Mouse (Mus musculus) kidney, adult 2 months (tissue): ENCODE results near the gene Pik3r1. TPM values are rescaled to one million over a fixed set of nuclear protein-coding genes. Genes with fewer than 3 reads are reported as not detected.

Source experiments
- DNase-seq: peaks from one replicate; pipeline ENCODE4 v3.0.0; 2021
- H3K27ac ChIP-seq: fragments of 200-500 bp; 2 replicates; pipeline ENCODE4 v1.5.1; 2012; ENCODE audit warnings: low read depth, low read length, control low read depth, inconsistent platforms; ENCODE audit not compliant: insufficient read depth
- H3K27me3 ChIP-seq: fragments of 200-500 bp; replicated peaks from 2 replicates; pipeline ENCODE4 v1.6.1; 2012; ENCODE audit warnings: mild to moderate bottlenecking, moderate library complexity, low read length, inconsistent platforms; ENCODE audit not compliant: control insufficient read depth, insufficient read depth
- H3K36me3 ChIP-seq: fragments of 200-500 bp; 2 replicates; pipeline ENCODE4 v1.6.1; 2012; ENCODE audit warnings: mild to moderate bottlenecking, moderate library complexity, low read length, inconsistent platforms; ENCODE audit not compliant: control insufficient read depth, insufficient read depth
- H3K4me1 ChIP-seq: fragments of 200-500 bp; 2 replicates; pipeline ENCODE4 v1.6.1; 2011; ENCODE audit warnings: low read length; ENCODE audit not compliant: control insufficient read depth, insufficient read depth
- H3K4me3 ChIP-seq: fragments of 200-500 bp; 2 replicates; pipeline ENCODE4 v1.5.1; 2011; ENCODE audit warnings: mild to moderate bottlenecking, low read depth, low read length, control low read depth; ENCODE audit not compliant: insufficient read depth
- CTCF ChIP-seq: fragments of 200-500 bp; conservative IDR thresholded peaks from 2 replicates; pipeline ENCODE4 v1.5.1; 2011; ENCODE audit warnings: low read depth, mild to moderate bottlenecking, control low read depth, low read length, moderate library complexity, mixed read lengths; ENCODE audit not compliant: insufficient read depth, insufficient read length
- POLR2A ChIP-seq: fragments of 200-500 bp; IDR thresholded peaks from one replicate; pipeline ENCODE4 v1.6.1; 2011; ENCODE audit warnings: low read depth, low read length, control low read depth
- WGBS: fragments of 180-500 bp; shearing (Covaris S2); methylation state at CpG from one replicate; pipeline ENCODE4 v1.1.7; 2018; 5-methylcytosine and 5-hydroxymethylcytosine counted together
- polyA plus RNA-seq: library from polyadenylated mRNA; depleted of rRNA; stranded (reverse); fragments of >200 nt; gene quantifications from 2 replicates; pipeline ENCODE4 v1.2.3, GENCODE M21; 2012

Pik3r1 gene
- polyA plus RNA-seq, 1 experiment = 21.2 TPM

- H3K4me3 ChIP-seq = peak overlapping the region; percentile 99
- H3K27ac ChIP-seq = peak overlapping the region; percentile 96
- TF ChIP-seq POLR2A = no peak
- TF ChIP-seq CTCF = no peak
- WGBS = 2% methylated on average over 5 of the region's 5 CpGs
- no peak for DNase-seq
- H3K36me3 ChIP-seq = no peaks in the 10 kb centered on the region
- H3K27me3 ChIP-seq = no peaks in the 10 kb centered on the region
- H3K4me1 ChIP-seq = peaks cover 23% of the 10 kb centered on the region
These were observed 1.4 kb downstream of the Pik3r1 start for GRCm38 (mm10) chr13:101766605-101767012.

DNA sequence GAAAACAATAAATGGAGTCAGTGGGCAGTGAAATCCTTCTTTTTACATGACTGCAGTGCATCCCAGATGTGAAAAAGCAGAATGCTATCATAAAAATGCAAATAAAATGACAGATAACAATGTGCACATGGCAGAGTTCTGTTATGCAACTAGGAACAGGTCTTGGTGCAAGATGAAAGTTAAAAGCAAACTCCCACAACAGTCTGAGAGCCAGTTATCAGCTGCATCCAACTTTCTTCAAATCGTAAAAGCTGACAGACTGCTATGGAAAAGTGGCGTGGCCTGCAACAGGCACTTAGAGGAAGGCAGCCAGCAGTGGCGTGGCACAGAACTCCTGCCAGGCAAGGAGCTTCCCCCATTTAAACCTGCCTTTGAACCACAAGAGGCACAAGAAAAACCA, 2.0 kb downstream of the Pik3r1 start:
- DNase-seq = peak; percentile 49
- Histone ChIP-seq H3K4me1 (peaks cover 29% of the 10 kb centered on the region), H3K27ac (peak overlapping the region; percentile 96), H3K36me3 (no peaks in the 10 kb centered on the region), H3K4me3 (peak overlapping the region; percentile 55), H3K27me3 (no peaks in the 10 kb centered on the region)
- no peak for TF ChIP-seq CTCF
- no peak for TF ChIP-seq POLR2A
- WGBS = 2% methylated on average over 3 of the region's 3 CpGs

DNA sequence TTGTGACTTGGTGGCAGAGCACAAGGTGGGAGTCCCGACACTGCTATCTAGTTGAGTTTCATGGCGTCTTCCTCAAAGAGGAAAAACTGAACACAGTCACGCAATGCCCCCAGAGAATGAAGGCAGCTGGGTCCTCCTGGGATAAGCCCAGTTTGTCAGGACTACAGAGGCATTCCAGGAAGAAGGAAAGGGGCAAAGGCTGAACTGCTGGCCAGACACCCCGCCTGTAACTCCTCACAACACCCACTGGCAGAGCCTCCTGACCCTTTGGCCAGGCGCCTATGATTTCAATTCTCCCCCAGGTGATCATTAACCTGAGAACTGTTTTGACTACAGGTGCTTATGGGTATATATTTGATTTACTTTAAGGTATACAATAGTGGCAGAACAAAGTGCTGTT, 3.9 kb downstream of the Pik3r1 start:
- TF ChIP-seq CTCF = no peak
- TF ChIP-seq POLR2A = no peak
- DNase-seq = peak; percentile 94
- Histone ChIP-seq H3K4me3 (peak overlapping the region; percentile 23), H3K4me1 (peaks cover 43% of the 10 kb centered on the region), H3K36me3 (no peaks in the 10 kb centered on the region), H3K27me3 (no peaks in the 10 kb centered on the region), H3K27ac (peak overlapping the region; percentile 80)
- WGBS = 27% methylated on average over 5 of the region's 5 CpGs

- no peak for DNase-seq
- Histone ChIP-seq H3K36me3 (no peaks in the 10 kb centered on the region), H3K4me1 (peaks cover 44% of the 10 kb centered on the region), H3K27ac (peak overlapping the region; percentile 80), H3K27me3 (no peaks in the 10 kb centered on the region), H3K4me3 (peak overlapping the region; percentile 23)
- WGBS = 44% methylated on average over 9 of the region's 9 CpGs
- TF ChIP-seq CTCF (no peak), POLR2A (no peak)
These were observed 4.3 kb downstream of the Pik3r1 start for GRCm38 (mm10) chr13:101763676-101764075.

- Histone ChIP-seq H3K27ac (peak overlapping the region; percentile 80), H3K4me3 (peak overlapping the region; percentile 23; the same call in 1 of the 2 replicates), H3K36me3 (no peaks in the 10 kb centered on the region), H3K27me3 (no peaks in the 10 kb centered on the region), H3K4me1 (peaks cover 44% of the 10 kb centered on the region)
- 55% methylated on average over 5 of the region's 5 CpGs for WGBS
- no peak for TF ChIP-seq POLR2A
- 0 out of 2 replicates have a peak, but pooled peaks have one; percentile 11 for TF ChIP-seq CTCF
- DNase-seq = no peak
These were observed 4.9 kb downstream of the Pik3r1 start for GRCm38 (mm10) chr13:101763149-101763548.

- WGBS = 50% methylated on average over 5 of the region's 5 CpGs
- Histone ChIP-seq H3K27me3 (no peaks in the 10 kb centered on the region), H3K4me3 (peak overlapping the region; percentile 5; the same call in 1 of the 2 replicates), H3K27ac (no peak overlapping the region; the same call in 1 of the 2 replicates), H3K4me1 (peaks cover 47% of the 10 kb centered on the region), H3K36me3 (peaks cover 4% of the 10 kb centered on the region)
- DNase-seq = no peak
- TF ChIP-seq CTCF = no peak
- no peak for TF ChIP-seq POLR2A
These were observed 6.4 kb downstream of the Pik3r1 start for GRCm38 (mm10) chr13:101761617-101762016.

DNA sequence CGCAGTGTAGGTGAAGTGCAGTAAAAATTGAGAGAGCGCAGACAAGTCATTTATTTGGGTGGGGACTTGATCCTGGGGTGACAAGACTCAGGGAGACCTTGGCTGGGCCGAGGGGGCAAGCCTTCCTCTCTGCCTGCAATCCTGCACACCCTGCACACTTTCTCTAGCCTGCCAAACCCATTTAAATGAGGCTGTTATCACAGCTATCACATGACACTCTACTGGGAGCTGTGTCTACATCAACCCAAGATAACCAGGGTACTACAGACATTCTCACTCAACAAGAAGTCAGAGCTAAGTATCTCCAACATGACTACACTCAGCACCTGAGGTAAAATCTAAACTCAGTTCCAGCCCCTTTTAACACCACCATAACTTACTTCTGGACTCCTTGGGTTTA, 7.1 kb downstream of the Pik3r1 start:
- peak overlapping the region; percentile 58 for H3K27ac ChIP-seq
- DNase-seq = no peak
- H3K4me3 ChIP-seq = no peak overlapping the region
- peaks cover 4% of the 10 kb centered on the region for H3K36me3 ChIP-seq
- H3K4me1 ChIP-seq = peaks cover 44% of the 10 kb centered on the region
- no peaks in the 10 kb centered on the region for H3K27me3 ChIP-seq
- WGBS = 65% methylated on average over 3 of the region's 3 CpGs
- TF ChIP-seq POLR2A (no peak), CTCF (no peak)
